Mouse (Mus musculus) gastrocnemius, postnatal 36 days (tissue): ENCODE measurements around the gene Zfp53. TPM values are rescaled to one million over a fixed set of nuclear protein-coding genes. Genes with fewer than 3 reads are reported as not detected.

Source experiments
- DNase-seq, 2 experiments: peaks; one replicate each; pipeline ENCODE4 v3.0.0; 2022
- intact Hi-C: fragments of 180-260 bp; cut with DNase I; formaldehyde crosslinking; loops from one replicate; pipeline ENCODE4 v1.15.1; 2025
- total RNA-seq, 2 experiments: library from RNA; stranded (reverse); gene quantifications; 2 replicates each; pipeline ENCODE4 v1.2.3; 2021

The Zfp53 gene
- total RNA-seq, 2 experiments from 2014 or later: 1.3 to 1.8 TPM

- peak; percentile 65 to 67 for DNase-seq
- intact Hi-C loops: loop anchor here (2.0 to 5.0 kb wide), 2 partner anchors 18 to 69 kb away; partner anchors contain the start of gene Zfp52
Observed at GRCm38 (mm10) chr17:21516201-21517129, 27.7 kb downstream of the Zfp53 start.

- intact Hi-C loops: loop anchor here (2.0 to 5.0 kb wide), 2 partner anchors 18 to 70 kb away; partner anchors contain the start of gene Zfp52
- no peak for DNase-seq
Observed at GRCm38 (mm10) chr17:21517130-21517671, 28.4 kb downstream of the Zfp53 start.

DNA sequence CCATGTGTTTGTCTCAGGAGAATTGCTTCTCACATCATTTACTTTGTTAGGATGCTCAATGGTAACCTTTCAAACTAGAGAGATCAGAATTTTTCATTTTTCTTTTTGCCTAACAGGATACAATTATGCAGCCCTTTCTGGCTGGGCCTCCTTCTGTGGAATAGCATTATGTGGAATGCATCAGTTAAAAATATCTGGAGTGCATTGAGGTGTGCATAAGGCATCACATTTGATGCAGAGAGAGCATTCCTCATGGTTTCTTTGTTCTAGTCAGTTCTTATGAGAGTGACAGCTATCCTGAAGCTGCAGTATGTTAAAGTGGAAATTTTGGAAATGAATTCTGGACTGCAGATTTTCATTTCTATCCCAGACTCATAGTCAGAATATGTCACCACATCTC, 37.5 kb downstream of the Zfp53 start:
- intact Hi-C loops: no loop called here

DNA sequence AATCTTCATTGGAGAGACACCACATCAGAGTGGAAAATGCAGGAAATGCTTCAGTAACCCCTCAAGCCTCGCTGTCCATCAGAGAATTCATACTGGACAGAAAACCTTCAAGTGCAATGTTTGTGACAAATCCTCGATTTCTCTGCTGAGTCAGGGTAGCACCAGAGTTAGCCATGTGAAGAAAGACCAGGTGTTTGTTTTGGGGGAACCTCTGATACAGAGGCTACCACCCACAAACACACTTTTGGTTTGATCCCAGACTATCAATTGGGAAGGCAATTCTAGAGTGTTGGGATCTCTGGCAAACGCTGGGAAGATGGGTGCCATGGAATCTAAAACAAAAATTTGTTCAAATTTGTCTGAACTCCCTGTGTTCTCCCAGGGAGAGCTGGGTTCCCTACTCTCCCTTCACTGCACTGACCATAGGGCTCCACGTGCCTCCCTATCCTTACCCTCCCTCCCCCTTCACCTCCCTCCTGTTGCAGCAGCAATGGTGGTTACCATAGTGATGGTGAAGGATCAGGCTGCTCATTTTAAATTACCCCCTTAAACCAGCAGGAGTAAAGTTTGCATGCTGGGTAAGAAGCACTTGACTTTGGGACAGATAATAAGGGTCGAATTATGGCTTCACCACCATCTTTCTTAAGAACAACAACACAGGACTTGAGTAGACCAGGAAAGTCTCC, 42.0 kb downstream of the Zfp53 start:
- intact Hi-C loops: no loop called here
- DNase-seq: no peak

More for the DNA sequence above, 37.5 kb downstream of the Zfp53 start:
- DNase-seq: no peak

DNA sequence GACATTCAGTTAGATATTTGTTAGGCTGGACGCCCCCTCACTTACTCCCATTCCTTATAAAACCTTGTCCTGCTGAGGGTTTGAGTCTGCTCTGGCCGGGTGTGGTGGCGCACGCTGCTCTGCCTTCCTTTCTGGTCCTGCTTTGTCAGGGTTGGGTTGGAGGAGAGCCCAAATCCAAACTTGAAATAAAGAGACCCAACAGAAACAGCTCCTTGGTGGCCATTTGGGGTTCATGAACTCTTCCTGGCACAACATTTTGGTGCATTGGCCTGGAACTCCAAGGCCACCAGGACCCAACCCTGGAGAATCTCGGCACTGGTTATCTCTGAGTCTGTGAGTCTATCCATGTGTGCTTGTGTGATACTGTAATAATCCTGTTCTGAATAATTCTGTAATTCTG, 42.8 kb downstream of the Zfp53 start:
- intact Hi-C loops: no loop called here
- DNase-seq: peak in 1 of 2 experiments; percentile 20

- intact Hi-C loops: no loop called here
- peak; percentile 55 to 79 for DNase-seq
Observed at GRCm38 (mm10) chr17:21532101-21532951, 43.5 kb downstream of the Zfp53 start.

DNA sequence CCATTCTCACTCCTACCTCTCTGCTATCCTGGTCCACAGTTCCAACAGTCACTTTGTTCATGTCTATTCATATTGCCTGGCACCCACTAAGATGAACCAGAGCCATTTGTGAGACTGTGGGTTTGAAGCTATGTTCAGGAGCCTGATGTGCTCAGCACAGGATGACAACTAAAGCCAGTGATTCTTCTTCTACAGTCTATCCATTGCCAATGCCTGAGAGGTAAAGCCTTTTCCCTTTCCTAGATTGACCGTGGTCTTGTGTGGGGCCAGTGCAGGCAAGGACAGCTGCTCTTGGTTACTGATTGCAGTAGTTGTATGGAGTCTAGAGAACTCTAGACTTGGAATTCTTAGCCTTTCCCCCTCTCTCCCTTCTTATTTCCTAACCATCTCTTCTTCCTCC, 45.2 kb downstream of the Zfp53 start:
- intact Hi-C loops: loop anchor here (2.0 kb wide), 1 partner anchor 17 kb away; no protein-coding TSS in a partner anchor
- no peak for DNase-seq

- peak in 1 of 2 experiments; percentile 5 for DNase-seq
- intact Hi-C loops: loop anchor here (2.0 kb wide), 1 partner anchor 18 kb away; no protein-coding TSS in a partner anchor
Observed at GRCm38 (mm10) chr17:21534460-21535095, 45.8 kb downstream of the Zfp53 start.

DNA sequence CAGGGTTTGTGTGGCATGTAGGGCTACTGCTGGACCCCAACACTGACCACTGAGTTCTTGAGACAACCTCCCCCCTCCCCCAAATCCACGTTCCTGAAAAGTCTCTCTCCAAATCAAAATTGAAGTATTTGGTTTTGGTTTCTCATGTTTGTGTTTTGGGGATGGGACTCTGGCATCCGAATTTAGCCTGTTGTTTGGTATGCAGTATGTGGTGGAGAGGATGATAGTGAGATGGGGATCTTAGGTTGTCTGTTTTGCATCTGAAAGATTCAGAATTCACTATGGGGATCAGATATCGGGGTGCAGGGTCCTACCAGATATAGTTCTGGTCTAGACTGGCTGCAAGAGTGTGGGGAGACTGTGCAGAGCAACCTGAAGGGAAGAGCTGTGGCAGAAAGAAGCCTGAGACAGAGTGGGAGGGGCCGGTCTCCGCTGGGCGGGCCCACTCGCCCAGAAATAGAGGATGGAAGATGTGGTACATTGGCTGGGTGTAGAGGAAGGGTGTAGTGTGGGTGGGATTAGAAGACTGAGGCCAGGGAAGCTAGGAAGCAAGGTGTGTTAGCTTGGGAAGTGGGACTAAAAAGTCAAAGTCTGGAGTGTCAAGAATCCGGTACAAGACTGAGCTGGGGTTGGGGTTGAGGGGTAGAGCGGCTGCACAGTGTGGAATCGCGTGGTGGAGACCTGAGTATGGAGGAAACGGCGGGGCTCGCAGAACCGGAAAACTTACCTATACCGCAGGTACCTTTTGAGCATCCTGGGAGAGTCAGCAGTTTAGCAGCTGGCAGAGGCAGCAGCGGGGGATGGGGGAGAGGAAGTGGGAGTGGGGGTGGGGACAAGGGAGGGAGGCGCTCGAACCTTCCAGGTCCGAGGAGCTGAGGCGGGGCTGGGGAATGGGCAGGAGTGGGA, 46.6 kb downstream of the Zfp53 start, which contains the start of gene Zfp52:
Gene Zfp52, plus strand, starts transcription at position 444 of the 906 bp plus-strand sequence.
- peak; percentile 38 to 46 for DNase-seq
- intact Hi-C loops: loop anchor here (2.0 kb wide), 1 partner anchor 19 kb away; no protein-coding TSS in a partner anchor

DNA sequence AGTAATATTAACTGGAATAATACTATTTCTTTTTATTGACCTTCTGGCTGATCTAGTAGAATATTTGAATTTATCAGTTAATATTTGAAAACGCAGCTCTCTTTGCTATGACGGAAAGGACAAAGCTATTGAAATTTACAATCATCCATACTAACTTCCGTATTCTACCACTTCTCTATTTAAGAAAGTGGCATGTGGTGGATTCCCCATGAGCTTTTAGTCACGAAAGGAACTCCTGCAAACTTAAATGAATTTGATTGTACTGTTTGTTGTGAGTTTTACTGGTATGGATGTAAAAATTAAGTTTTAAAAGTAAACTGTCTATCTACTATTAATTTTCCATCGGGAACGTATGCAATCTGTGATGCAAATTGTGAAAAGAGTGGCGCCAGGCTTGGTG, 47.3 kb downstream of the Zfp53 start:
- intact Hi-C loops: no loop called here
- DNase-seq: no peak

GRCm38 (mm10) chr17:21536676-21537075, 47.9 kb downstream of the Zfp53 start:
- no peak for DNase-seq
- intact Hi-C loops: no loop called here

DNA sequence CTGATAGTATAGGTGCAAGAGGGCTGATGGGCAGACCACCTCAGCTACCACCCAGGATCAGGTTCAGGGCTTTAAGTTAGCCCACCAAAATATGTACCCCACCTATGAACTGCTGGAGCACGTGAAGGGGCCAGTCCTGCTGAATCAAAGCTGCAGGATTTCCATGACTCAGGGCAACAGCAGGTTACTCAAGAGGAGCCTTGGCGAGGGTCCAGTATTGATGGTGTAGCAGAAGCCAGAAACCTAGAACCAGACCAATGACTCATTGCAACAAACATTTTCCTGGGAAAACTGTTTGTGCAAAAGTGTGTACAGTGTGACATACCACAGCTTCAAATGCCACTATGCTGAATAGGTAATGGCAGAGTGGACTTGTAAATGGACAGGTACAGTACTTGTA, 69.0 kb downstream of the Zfp53 start:
- DNase-seq: no peak
- intact Hi-C loops: no loop called here

Other genes with a start within 250 kb of the Zfp53 start
- not detected for gene Vmn1r235, start 232.6 kb upstream of the Zfp53 start, total RNA-seq
- not detected for gene Vmn1r236, start 206.1 kb upstream of the Zfp53 start, total RNA-seq
- gene Vmn1r237, start 177.1 kb upstream of the Zfp53 start, total RNA-seq: not detected
- gene Zfp677, start 105.2 kb upstream of the Zfp53 start, total RNA-seq: under 1 TPM; 0.54 to 0.69 TPM
- gene Zfp54, start 65.8 kb upstream of the Zfp53 start, total RNA-seq: under 1 TPM; 0.49 to 0.74 TPM
- 1 to 10 TPM; 5.4 to 7.0 TPM for gene Zfp51, start 38.6 kb upstream of the Zfp53 start, total RNA-seq
- 1 to 10 TPM; 4.0 to 5.5 TPM for gene Zfp52, start 46.5 kb downstream of the Zfp53 start, total RNA-seq
- 1 to 10 TPM; 1.6 to 2.1 TPM for gene Zfp948, start 78.0 kb downstream of the Zfp53 start, total RNA-seq
- gene Zfp983, start 161.6 kb downstream of the Zfp53 start, total RNA-seq: 1 to 10 TPM; 1.1 to 1.5 TPM
- gene Gm10226, start 202.9 kb downstream of the Zfp53 start, total RNA-seq: not detected
- under 1 TPM; 0.94 to 0.97 TPM for gene Zfp760, start 218.7 kb downstream of the Zfp53 start, total RNA-seq
- 1 to 10 TPM; 3.4 to 5.7 TPM for gene Zfp229, start 241.8 kb downstream of the Zfp53 start, total RNA-seq